Mouse (Mus musculus) neutrophil, adult 5-6 weeks (primary cell): ENCODE data around the gene Cd9. TPM values are rescaled to one million over a fixed set of nuclear protein-coding genes. Genes with fewer than 3 reads are reported as not detected.
A peak's percentile ranks its signal among the peaks of the same experiment; 100 is the strongest.

Source experiments
- ATAC-seq: fragments of 151-379, 151-347 bp; 2 replicates; pipeline ENCODE4 v1.8.0; 2017; ENCODE audit warnings: mild to moderate bottlenecking, moderate TSS enrichment; ENCODE audit not compliant: insufficient number of reproducible peaks, poor library complexity, low FRiP score, severe bottlenecking; ENCODE audit errors: extremely low read depth
- total RNA-seq: library from RNA; stranded (forward); fragments of 200-1000 nt; gene quantifications from 2 replicates; pipeline ENCODE4 v1.2.3, GENCODE M21; 2017

Gene Cd9
- total RNA-seq, 1 experiment from 2014 or later: 199 TPM

- ATAC-seq: no peak
Measured at GRCm38 (mm10) chr6:125478135-125479128, 16.2 kb downstream of the Cd9 start.

- ATAC-seq: no peak
Measured at GRCm38 (mm10) chr6:125476826-125477589, 17.6 kb downstream of the Cd9 start.

- no peak for ATAC-seq
Measured at GRCm38 (mm10) chr6:125476090-125476489, 18.5 kb downstream of the Cd9 start.

- no peak for ATAC-seq
Measured at GRCm38 (mm10) chr6:125475184-125475583, 19.4 kb downstream of the Cd9 start.

- ATAC-seq: no peak
Measured at GRCm38 (mm10) chr6:125473939-125474338, 20.7 kb downstream of the Cd9 start.

GRCm38 (mm10) chr6:125473321-125473721, 21.3 kb downstream of the Cd9 start:
- no peak for ATAC-seq

GRCm38 (mm10) chr6:125471921-125472320, 22.7 kb downstream of the Cd9 start:
- ATAC-seq: no peak

- no peak for ATAC-seq
Measured at GRCm38 (mm10) chr6:125471326-125471725, 23.3 kb downstream of the Cd9 start.

- no peak for ATAC-seq
Measured at GRCm38 (mm10) chr6:125470616-125471015, 24.0 kb downstream of the Cd9 start.

GRCm38 (mm10) chr6:125469222-125469621, 25.4 kb downstream of the Cd9 start:
- ATAC-seq: no peak

GRCm38 (mm10) chr6:125468179-125468960, 26.2 kb downstream of the Cd9 start:
- ATAC-seq: no peak

GRCm38 (mm10) chr6:125467301-125467715, 27.3 kb downstream of the Cd9 start:
- ATAC-seq: peak; percentile 70

- ATAC-seq: no peak
Measured at GRCm38 (mm10) chr6:125462312-125462711, 32.3 kb downstream of the Cd9 start.

- no peak for ATAC-seq
Measured at GRCm38 (mm10) chr6:125461788-125462187, 32.8 kb downstream of the Cd9 start.

- ATAC-seq: peak; percentile 36; the same call in 1 of the 2 replicates
Measured at GRCm38 (mm10) chr6:125461325-125461724, 33.3 kb downstream of the Cd9 start.

- no peak for ATAC-seq
Measured at GRCm38 (mm10) chr6:125460589-125460988, 34.0 kb downstream of the Cd9 start.

GRCm38 (mm10) chr6:125459903-125460302, 34.7 kb downstream of the Cd9 start:
- no peak for ATAC-seq

GRCm38 (mm10) chr6:125455806-125456520, 38.6 kb downstream of the Cd9 start:
- ATAC-seq: no peak
